Mouse (Mus musculus): ENCODE results near the gene 4930432M17Rik. TPM values are rescaled to one million over a fixed set of nuclear protein-coding genes. Genes with fewer than 3 reads are reported as not detected.
A peak's percentile ranks its signal among the peaks of the same experiment; 100 is the strongest.

The 4930432M17Rik gene
- polyA plus RNA-seq, 2 experiments, result not detected

- no peak overlapping the region for H3K27ac ChIP-seq (replicated peaks; ENCODE audit: low read depth, low read length)
- WGBS, result 81% methylated on average over 3 of the region's 3 CpGs
- H3K4me1 ChIP-seq (ENCODE audit: control insufficient read depth, insufficient read depth, low read length), result peaks cover 35% of the 10 kb centered on the region
Observed at GRCm38 (mm10) chr3:121719701-121720100, 49.1 kb downstream of the 4930432M17Rik start.

GRCm38 (mm10) chr3:121720801-121721690 is 50.5 kb downstream of the 4930432M17Rik start:
- Histone ChIP-seq H3K27me3 (ENCODE audit: control insufficient read depth, insufficient read depth, low read length) (peaks cover 11% of the 10 kb centered on the region; the same call in 1 of the 2 replicates), H3K9me3 (ENCODE audit: control insufficient read depth, low read length) (no peaks in the 10 kb centered on the region), H3K27ac (replicated peaks; ENCODE audit: low read depth, low read length) (no peak overlapping the region), H3K4me3 (replicated peaks; ENCODE audit: low read length) (no peak overlapping the region; the same call in 1 of the 2 replicates), H3K4me2 (replicated peaks; ENCODE audit: low read depth, low read length, severe bottlenecking) (0 out of 2 replicates have a peak overlapping the region, but pooled peaks have one; percentile 13), H3K4me1 (ENCODE audit: control insufficient read depth, insufficient read depth, low read length) (peaks cover 36% of the 10 kb centered on the region), H3K36me3 (ENCODE audit: control insufficient read depth, insufficient read depth, low read length) (no peaks in the 10 kb centered on the region), H3K9ac (ENCODE audit: low read depth, low read length, severe bottlenecking) (no peak overlapping the region)
- no peak for DNase-seq (ENCODE audit: low spot score)
- 27% methylated on average over 14 of the region's 14 CpGs for WGBS
- TF ChIP-seq POLR2A (IDR thresholded peaks at IDR 0.05; ENCODE audit: borderline replicate concordance, extremely low read depth, insufficient read depth, insufficient read length), result no peak
- ATAC-seq (ENCODE audit: low FRiP score, low read depth), result no peak

More at GRCm38 (mm10) chr3:121719701-121720100, 49.1 kb downstream of the 4930432M17Rik start:
- Histone ChIP-seq H3K4me3 (replicated peaks; ENCODE audit: low read length) (no peak overlapping the region), H3K27me3 (ENCODE audit: control insufficient read depth, insufficient read depth, low read length) (peaks cover 11% of the 10 kb centered on the region; the same call in 1 of the 2 replicates), H3K36me3 (ENCODE audit: control insufficient read depth, insufficient read depth, low read length) (no peaks in the 10 kb centered on the region), H3K9me3 (ENCODE audit: control insufficient read depth, low read length) (no peaks in the 10 kb centered on the region), H3K9ac (ENCODE audit: low read depth, low read length, severe bottlenecking) (no peak overlapping the region), H3K4me2 (replicated peaks; ENCODE audit: low read depth, low read length, severe bottlenecking) (no peak overlapping the region)
- DNase-seq (ENCODE audit: low spot score) (no peak), ATAC-seq (ENCODE audit: low FRiP score, low read depth) (no peak)
- TF ChIP-seq POLR2A (IDR thresholded peaks at IDR 0.05; ENCODE audit: borderline replicate concordance, extremely low read depth, insufficient read depth, insufficient read length), result no peak

GRCm38 (mm10) chr3:121721691-121722070 is 51.1 kb downstream of the 4930432M17Rik start:
- no peak for TF ChIP-seq POLR2A (IDR thresholded peaks at IDR 0.05; ENCODE audit: borderline replicate concordance, extremely low read depth, insufficient read depth, insufficient read length)

GRCm38 (mm10) chr3:121722971-121723844 is 52.6 kb downstream of the 4930432M17Rik start, which contains the start of gene F3:
TSS of gene F3 (plus strand) at chr3:121723537.
- Histone ChIP-seq H3K36me3 (ENCODE audit: control insufficient read depth, insufficient read depth, low read length) (no peaks in the 10 kb centered on the region), H3K4me3 (replicated peaks; ENCODE audit: low read length) (peak within 1 kb of the TSS; percentile 67), H3K27me3 (ENCODE audit: control insufficient read depth, insufficient read depth, low read length) (peaks cover 11% of the 10 kb centered on the region; the same call in 1 of the 2 replicates), H3K4me2 (replicated peaks; ENCODE audit: low read depth, low read length, severe bottlenecking) (peak within 1 kb of the TSS; percentile 81), H3K9me3 (ENCODE audit: control insufficient read depth, low read length) (no peaks in the 10 kb centered on the region), H3K9ac (ENCODE audit: low read depth, low read length, severe bottlenecking) (peak within 1 kb of the TSS; percentile 61), H3K27ac (replicated peaks; ENCODE audit: low read depth, low read length) (no peak within 1 kb of the TSS), H3K4me1 (ENCODE audit: control insufficient read depth, insufficient read depth, low read length) (peaks cover 36% of the 10 kb centered on the region)
- TF ChIP-seq POLR2A (IDR thresholded peaks at IDR 0.05; ENCODE audit: borderline replicate concordance, extremely low read depth, insufficient read depth, insufficient read length), result no peak
- WGBS, result 4% methylated on average over 40 of the region's 73 CpGs
- peak; percentile 74 for DNase-seq (ENCODE audit: low spot score)
- ATAC-seq (ENCODE audit: low FRiP score, low read depth), result peak; percentile 89

More at GRCm38 (mm10) chr3:121721691-121722070, 51.1 kb downstream of the 4930432M17Rik start:
- H3K27me3 ChIP-seq (ENCODE audit: control insufficient read depth, insufficient read depth, low read length), result peaks cover 11% of the 10 kb centered on the region; the same call in 1 of the 2 replicates
- DNase-seq (ENCODE audit: low spot score), result no peak
- H3K4me2 ChIP-seq (replicated peaks; ENCODE audit: low read depth, low read length, severe bottlenecking), result 0 out of 2 replicates have a peak overlapping the region, but pooled peaks have one; percentile 13
- no peak overlapping the region for H3K27ac ChIP-seq (replicated peaks; ENCODE audit: low read depth, low read length)
- no peak overlapping the region for H3K4me3 ChIP-seq (replicated peaks; ENCODE audit: low read length)
- 59% methylated on average over 7 of the region's 7 CpGs for WGBS
- no peak for ATAC-seq (ENCODE audit: low FRiP score, low read depth)
- no peaks in the 10 kb centered on the region for H3K9me3 ChIP-seq (ENCODE audit: control insufficient read depth, low read length)
- H3K36me3 ChIP-seq (ENCODE audit: control insufficient read depth, insufficient read depth, low read length), result no peaks in the 10 kb centered on the region
- H3K4me1 ChIP-seq (ENCODE audit: control insufficient read depth, insufficient read depth, low read length), result peaks cover 36% of the 10 kb centered on the region
- H3K9ac ChIP-seq (ENCODE audit: low read depth, low read length, severe bottlenecking), result no peak overlapping the region

Measured in limb, embryonic 14.5 days (tissue).